9 mouse cellular contexts compared by ENCODE assay signal in genomic region chr2:155946069-155946468, GRCm38 (mm10). TPM values are rescaled to one million over a fixed set of nuclear protein-coding genes. Genes with fewer than 3 reads are reported as not detected.
DNase-seq lines count a peak whose midpoint lies in the region; ATAC-seq and TF ChIP-seq lines count a peak whose summit lies in the region.
"Had no signal": no experiment of that assay in that cellular context is flagged by ENCODE, and none has a peak within 500 bp of the region (broad histone marks: within the 10 kb centered on the region; RNA-seq: fewer than 3 reads in every experiment).

No protein-coding gene starts in this region.

- intact Hi-C loops in left cerebral cortex, adult 2 months (cut with DNase I) = loop anchor here (1.0 kb wide), 1 partner anchor 98 kb away; no protein-coding TSS in a partner anchor

- TF ChIP-seq EP300 in ES-Bruce4 (IDR thresholded peaks at IDR 0.05; ENCODE audit: insufficient read depth, low read depth, low read length) = no peak

- H3K36me3 ChIP-seq in hindbrain, embryonic 11.5 days (ENCODE audit: control insufficient read depth, insufficient read depth, low read length) = no peaks in the 10 kb centered on the region
- no peaks in the 10 kb centered on the region for H3K36me3 ChIP-seq in hindbrain, embryonic 13.5 days
- H3K36me3 ChIP-seq in ES-Bruce4 (ENCODE audit: control insufficient read depth, insufficient read depth, low read length, poor library complexity, severe bottlenecking) = no peaks in the 10 kb centered on the region
- H3K36me3 ChIP-seq: embryonic facial prominence, embryonic 13.5 days had no signal

- H3K4me3 ChIP-seq in hindbrain, embryonic 11.5 days (ENCODE audit: low read depth, low read length) = no peak overlapping the region
- no peak overlapping the region for H3K4me3 ChIP-seq in hindbrain, embryonic 13.5 days
- no peak overlapping the region for H3K4me3 ChIP-seq in ES-Bruce4 (ENCODE audit: low read depth, low read length)
- H3K4me3 ChIP-seq in cerebellum, adult 2 months (replicated peaks; ENCODE audit: insufficient read depth, low read depth, low read length) = no peak overlapping the region
- no peak overlapping the region for H3K4me3 ChIP-seq in left cerebral cortex, adult 2 months
- H3K4me3 ChIP-seq: embryonic facial prominence, embryonic 13.5 days had no signal

- WGBS in hindbrain, embryonic 11.5 days = under 1% methylated on average over 7 of the region's 7 CpGs
- under 1% methylated on average over 7 of the region's 7 CpGs for WGBS in hindbrain, embryonic 13.5 days
- 2% methylated on average over 7 of the region's 7 CpGs for whole genome bisulfite sequencing in cerebellum, adult 2 months

- no peak for TF ChIP-seq POLR2A in ES-Bruce4 (IDR thresholded peaks at IDR 0.05; ENCODE audit: insufficient read depth, low read length)
- no peak for TF ChIP-seq POLR2A in cerebellum, adult 2 months (IDR thresholded peaks at IDR 0.05; ENCODE audit: borderline replicate concordance, insufficient read depth, low read length)

- H3K4me2 ChIP-seq in hindbrain, embryonic 11.5 days (replicated peaks; ENCODE audit: low read depth, low read length) = no peak overlapping the region
- H3K4me2 ChIP-seq in hindbrain, embryonic 13.5 days = no peak overlapping the region

- H3K9me3 ChIP-seq in hindbrain, embryonic 11.5 days (ENCODE audit: control insufficient read depth, low read length) = no peaks in the 10 kb centered on the region
- no peaks in the 10 kb centered on the region for H3K9me3 ChIP-seq in hindbrain, embryonic 13.5 days
- no peaks in the 10 kb centered on the region for H3K9me3 ChIP-seq in ES-Bruce4 (replicated peaks; ENCODE audit: control insufficient read depth, insufficient read depth, low read length, poor library complexity, severe bottlenecking)
- H3K9me3 ChIP-seq: embryonic facial prominence, embryonic 13.5 days had no signal

- peak; percentile 76 for TF ChIP-seq CTCF in ES-Bruce4 (IDR thresholded peaks at IDR 0.05; ENCODE audit: low read depth, low read length)
- TF ChIP-seq CTCF in cerebellum, adult 2 months (IDR thresholded peaks at IDR 0.05; ENCODE audit: borderline replicate concordance, insufficient read depth, low read depth, low read length) = peak; percentile 70
- peak; percentile 89 for TF ChIP-seq CTCF in left cerebral cortex, adult 2 months (IDR thresholded peaks at IDR 0.05)

- DNase-seq in hindbrain, embryonic 11.5 days (ENCODE audit: low spot score) = peak; percentile 85
- peak; percentile 42 to 60 for DNase-seq in cerebellum, adult 2 months
- peak; percentile 34 to 70 for DNase-seq in frontal cortex, postnatal 14 days (ENCODE audit: low spot score in 2 of 2)
- peak; percentile 53 to 69 for DNase-seq in left cerebral cortex, adult 2 months (ENCODE audit: extremely low spot score in 1 of 2, low spot score in 2 of 2)
- peak; percentile 82 for DNase-seq in mesoderm, embryonic 11.5 days (ENCODE audit: low read depth, low spot score)
- DNase-seq in telencephalon, adult 2 months (ENCODE audit: low read depth, low spot score) = peak; percentile 13

- peaks cover 11% of the 10 kb centered on the region; the same call in 1 of the 2 replicates for H3K4me1 ChIP-seq in hindbrain, embryonic 11.5 days (replicated peaks; ENCODE audit: control insufficient read depth, insufficient read depth, low read length)
- H3K4me1 ChIP-seq in hindbrain, embryonic 13.5 days (replicated peaks) = peaks cover 51% of the 10 kb centered on the region
- H3K4me1 ChIP-seq in ES-Bruce4 (ENCODE audit: control insufficient read depth, insufficient read depth, low read length) = peaks cover 1% of the 10 kb centered on the region
- no peaks in the 10 kb centered on the region for H3K4me1 ChIP-seq in cerebellum, adult 2 months (ENCODE audit: control insufficient read depth, insufficient read depth, low read length)

- H3K27ac ChIP-seq in hindbrain, embryonic 11.5 days (ENCODE audit: low read depth, low read length) = no peak overlapping the region
- H3K27ac ChIP-seq in hindbrain, embryonic 13.5 days = no peak overlapping the region
- H3K27ac ChIP-seq in ES-Bruce4 (ENCODE audit: insufficient read depth, low read length) = peak overlapping the region; percentile 61
- H3K27ac ChIP-seq in cerebellum, adult 2 months (ENCODE audit: insufficient read depth, low read length) = no peak overlapping the region
- no peak overlapping the region for H3K27ac ChIP-seq in left cerebral cortex, adult 2 months

- no peak for ATAC-seq in hindbrain, embryonic 11.5 days (ENCODE audit: low FRiP score)
- no peak for ATAC-seq in hindbrain, embryonic 13.5 days (ENCODE audit: low FRiP score)

- no peaks in the 10 kb centered on the region for H3K27me3 ChIP-seq in hindbrain, embryonic 11.5 days (ENCODE audit: control insufficient read depth, insufficient read depth, low read length)
- H3K27me3 ChIP-seq in hindbrain, embryonic 13.5 days = peaks cover 6% of the 10 kb centered on the region; the same call in 1 of the 2 replicates
- H3K27me3 ChIP-seq in ES-Bruce4 (ENCODE audit: control insufficient read depth, insufficient read depth, low read length, poor library complexity, severe bottlenecking) = no peaks in the 10 kb centered on the region
- H3K27me3 ChIP-seq in cerebellum, adult 2 months (ENCODE audit: control insufficient read depth, insufficient read depth, low read length) = no peaks in the 10 kb centered on the region

- H3K9ac ChIP-seq in hindbrain, embryonic 11.5 days (ENCODE audit: low read depth, low read length) = no peak overlapping the region
- no peak overlapping the region for H3K9ac ChIP-seq in hindbrain, embryonic 13.5 days
- H3K9ac ChIP-seq in ES-Bruce4 (ENCODE audit: low read depth, poor library complexity, severe bottlenecking) = no peak overlapping the region
- H3K9ac ChIP-seq: embryonic facial prominence, embryonic 13.5 days had no signal

RNA-seq across cellular contexts. Expression of gene Gdf5, which starts 0.9 kb away (rescaled TPM):
- 1.3 and 1.4 TPM in 2 replicates for polyA plus RNA-seq in hindbrain, embryonic 11.5 days (2014; fragmentation: Nextera tagmentation; extraction: Ambion mirVana)
- 2.0 and 3.6 TPM in 2 replicates for polyA plus RNA-seq in hindbrain, embryonic 13.5 days (2015; fragmentation: Nextera tagmentation; extraction: Ambion mirVana)
- polyA plus RNA-seq in ES-Bruce4 (2011; ENCODE audit: insufficient read depth, insufficient read length, low read depth, missing spikeins) = not detected in 2 replicates
- polyA plus RNA-seq in cerebellum, adult 2 months (2012; rRNA removed) = 0.14 and 0.21 TPM in 2 replicates
- total RNA-seq in left cerebral cortex, adult 2 months (2021) = under 1 TPM in 1 of 2 experiments, not detected in 1; 0.25 TPM

RNA-seq across cellular contexts. Expression of gene Gm15557, which starts 5.5 kb away (rescaled TPM):
- not detected in 2 replicates for polyA plus RNA-seq in hindbrain, embryonic 11.5 days (2014; fragmentation: Nextera tagmentation; extraction: Ambion mirVana)
- 0.16 TPM in 1 of 2 replicates, not detected in the other for polyA plus RNA-seq in hindbrain, embryonic 13.5 days (2015; fragmentation: Nextera tagmentation; extraction: Ambion mirVana)
- polyA plus RNA-seq in ES-Bruce4 (2011; ENCODE audit: insufficient read depth, insufficient read length, low read depth, missing spikeins) = not detected in 2 replicates
- polyA plus RNA-seq in cerebellum, adult 2 months (2012; rRNA removed) = not detected in 2 replicates
- not detected for total RNA-seq in left cerebral cortex, adult 2 months (2021)
- polyA plus RNA-seq: embryonic facial prominence, embryonic 13.5 days had no signal

RNA-seq across cellular contexts. Expression of gene Cep250, which starts 10.2 kb away (rescaled TPM):
- 14.9 and 23.3 TPM in 2 replicates for polyA plus RNA-seq in hindbrain, embryonic 11.5 days (2014; fragmentation: Nextera tagmentation; extraction: Ambion mirVana)
- polyA plus RNA-seq in hindbrain, embryonic 13.5 days (2015; fragmentation: Nextera tagmentation; extraction: Ambion mirVana) = 18.1 and 18.7 TPM in 2 replicates
- 24.9 and 26.0 TPM in 2 replicates for polyA plus RNA-seq in ES-Bruce4 (2011; ENCODE audit: insufficient read depth, insufficient read length, low read depth, missing spikeins)
- polyA plus RNA-seq in cerebellum, adult 2 months (2012; rRNA removed) = 20.7 and 21.2 TPM in 2 replicates
- total RNA-seq in left cerebral cortex, adult 2 months (2021) = 10 to 100 TPM; 19.5 to 19.9 TPM

RNA-seq across cellular contexts. Expression of gene Uqcc1, which starts 16.0 kb away (rescaled TPM):
- polyA plus RNA-seq in hindbrain, embryonic 11.5 days (2014; fragmentation: Nextera tagmentation; extraction: Ambion mirVana) = 69.6 and 80.8 TPM in 2 replicates
- polyA plus RNA-seq in hindbrain, embryonic 13.5 days (2015; fragmentation: Nextera tagmentation; extraction: Ambion mirVana) = 57.6 and 59.6 TPM in 2 replicates
- polyA plus RNA-seq in ES-Bruce4 (2011; ENCODE audit: insufficient read depth, insufficient read length, low read depth, missing spikeins) = 65.2 and 71.2 TPM in 2 replicates
- 95.8 and 102 TPM in 2 replicates for polyA plus RNA-seq in cerebellum, adult 2 months (2012; rRNA removed)
- total RNA-seq in left cerebral cortex, adult 2 months (2021) = 10 to 100 TPM; 70.4 to 75.7 TPM

Comparison
In these comparisons a context has a peak if more than half of its experiments do, and no peak if none do; other contexts are left out.
1. DNase-seq: peak in every context shown above with its lines; median percentile 85 in hindbrain, embryonic 11.5 days; 82 in mesoderm, embryonic 11.5 days; 61 in left cerebral cortex, adult 2 months; 52 in frontal cortex, postnatal 14 days; 51 in cerebellum, adult 2 months; 13 in telencephalon, adult 2 months.